Mouse (Mus musculus) central nervous system, embryonic 18 days (tissue): ENCODE results near the gene Trpd52l3. TPM values are rescaled to one million over a fixed set of nuclear protein-coding genes. Genes with fewer than 3 reads are reported as not detected.

Source experiments
- polyA plus RNA-seq: library from polyadenylated mRNA; depleted of rRNA; stranded (reverse); fragments of >200 nt; gene quantifications from 2 replicates; pipeline ENCODE4 v1.2.3, GENCODE M21; 2012; rRNA removed

Gene Trpd52l3
- not detected in 2 replicates for polyA plus RNA-seq

DNA sequence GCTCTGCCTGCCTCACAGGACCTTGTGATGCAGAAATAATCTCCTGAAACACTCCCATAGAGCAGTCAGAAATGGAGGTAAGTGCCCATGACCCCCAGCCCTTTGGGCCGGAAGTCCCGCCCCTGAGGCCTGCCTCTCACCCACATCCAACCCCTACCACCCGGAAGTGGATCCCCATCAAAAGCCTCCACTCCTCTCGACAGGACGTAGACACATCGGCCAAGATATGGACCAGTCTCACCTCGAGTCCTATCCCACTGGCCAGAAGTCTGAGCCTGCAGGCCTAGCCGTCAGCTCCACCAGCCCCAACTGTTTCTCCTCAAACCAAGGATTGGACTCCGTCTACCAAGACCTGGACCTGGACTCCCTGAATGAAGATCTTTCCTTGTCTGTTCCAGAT lies at the start of gene Trpd52l3:
Trpd52l3 (plus strand) TSS at position 170 of the 400 bp plus-strand sequence.

DNA sequence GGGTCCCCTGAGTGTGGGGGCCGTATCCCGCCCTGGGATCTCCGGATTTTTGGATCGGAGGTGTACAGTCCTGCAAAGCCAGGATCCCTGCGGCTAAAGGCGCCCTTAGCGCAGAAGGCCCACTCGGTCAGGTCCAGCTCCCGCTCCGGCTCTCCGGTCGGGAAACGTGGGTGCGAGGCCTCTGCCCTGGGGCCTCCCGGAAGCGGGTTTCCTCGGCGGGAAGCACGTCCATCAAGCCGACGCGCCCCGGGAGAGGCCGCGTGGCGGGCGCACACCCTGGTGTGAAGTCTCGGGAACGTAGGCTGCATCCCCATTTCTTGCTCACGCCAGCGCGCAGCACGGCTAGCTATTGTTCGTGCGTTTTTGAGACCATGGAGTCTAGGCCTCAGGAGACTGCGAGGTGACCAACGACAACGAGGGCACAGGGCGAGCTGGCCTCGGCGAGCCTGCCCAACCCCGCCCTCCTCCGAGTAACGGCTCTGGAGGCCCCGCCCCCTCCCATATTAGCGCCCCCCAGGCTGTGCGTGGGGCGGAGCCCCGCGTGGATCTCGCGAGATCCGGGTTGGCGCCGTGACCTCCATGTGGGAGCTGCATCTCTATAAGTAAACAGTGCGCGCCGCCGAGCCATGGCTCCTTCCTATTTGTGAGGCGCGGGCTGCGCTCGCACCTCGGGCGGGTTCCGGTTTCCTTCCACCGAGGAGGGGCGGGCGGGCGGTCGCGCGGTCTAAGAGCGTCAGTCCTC lies 26.5 kb downstream of the Trpd52l3 start, which contains the start of gene Uhrf2:
Uhrf2 (plus strand) TSS at position 620 of the 742 bp plus-strand sequence.

Other genes with a start within 250 kb of the Trpd52l3 start
- 29.8 and 30.5 TPM in 2 replicates for gene 9930021J03Rik, start 197.8 kb upstream of the Trpd52l3 start, polyA plus RNA-seq
- gene Ranbp6, start 190.8 kb upstream of the Trpd52l3 start, polyA plus RNA-seq = 17.0 and 18.5 TPM in 2 replicates
- gene Il33, start 78.7 kb upstream of the Trpd52l3 start, polyA plus RNA-seq = 1.5 and 3.0 TPM in 2 replicates
- 116 and 125 TPM in 2 replicates for gene Uhrf2, start 26.7 kb downstream of the Trpd52l3 start, polyA plus RNA-seq
- gene Gldc, start 171.6 kb downstream of the Trpd52l3 start, polyA plus RNA-seq = 9.0 and 10.5 TPM in 2 replicates
- not detected in 2 replicates for gene Mbl2, start 229.2 kb downstream of the Trpd52l3 start, polyA plus RNA-seq